Mouse (Mus musculus) forebrain, embryonic 13.5 days (tissue): ENCODE measurements around the gene Etfrf1. TPM values are rescaled to one million over a fixed set of nuclear protein-coding genes. Genes with fewer than 3 reads are reported as not detected.

Experiments
- ATAC-seq: fragments of 200-750 bp; cut with Nextera tagmentation; 2 replicates; pipeline ENCODE4 v1.8.0; 2017
- H3K27ac ChIP-seq: fragments of 300-500 bp; sonication (generic); 2 replicates; pipeline ENCODE4 v1.5.1; 2015; ENCODE audit warnings: inconsistent platforms, mild to moderate bottlenecking, moderate library complexity
- H3K27me3 ChIP-seq: fragments of 300-500 bp; sonication (generic); 2 replicates; pipeline ENCODE4 v1.6.1; 2015; ENCODE audit warnings: mild to moderate bottlenecking, inconsistent platforms
- H3K36me3 ChIP-seq: fragments of 300-500 bp; sonication (generic); 2 replicates; pipeline ENCODE4 v1.6.1; 2015; ENCODE audit warnings: mild to moderate bottlenecking, inconsistent platforms; ENCODE audit not compliant: poor library complexity, severe bottlenecking
- H3K4me1 ChIP-seq: fragments of 300-500 bp; sonication (generic); 2 replicates; pipeline ENCODE4 v1.6.1; 2015; ENCODE audit warnings: inconsistent platforms
- H3K4me2 ChIP-seq: fragments of 300-500 bp; sonication (generic); 2 replicates; pipeline ENCODE4 v1.6.1; 2015; ENCODE audit warnings: inconsistent platforms, mild to moderate bottlenecking, moderate library complexity
- H3K4me3 ChIP-seq: fragments of 300-500 bp; sonication (generic); 2 replicates; pipeline ENCODE4 v1.5.1; 2015; ENCODE audit warnings: mild to moderate bottlenecking, inconsistent platforms
- H3K9ac ChIP-seq: fragments of 300-500 bp; sonication (generic); 2 replicates; pipeline ENCODE4 v1.6.1; 2015; ENCODE audit warnings: mild to moderate bottlenecking, inconsistent platforms
- H3K9me3 ChIP-seq: fragments of 300-500 bp; sonication (generic); replicated peaks from 2 replicates; pipeline ENCODE4 v1.6.1; 2016; ENCODE audit warnings: inconsistent platforms
- WGBS: fragments of 180-500 bp; shearing (Covaris S2); methylation state at CpG from one replicate; pipeline ENCODE4 v1.1.7; 2015; 5-methylcytosine and 5-hydroxymethylcytosine counted together
- polyA plus RNA-seq: library from polyadenylated mRNA; unstranded; fragments of >200 nt; fragmentation: Nextera tagmentation; extraction: Ambion mirVana; gene quantifications from 2 replicates; pipeline ENCODE4 v1.2.1, GENCODE M21; 2015

Etfrf1 gene
- polyA plus RNA-seq, 1 experiment from 2014 or later = 30.6 TPM

- no peaks in the 10 kb centered on the region for H3K9me3 ChIP-seq
- peaks cover 29% of the 10 kb centered on the region for H3K36me3 ChIP-seq
- no peaks in the 10 kb centered on the region for H3K4me1 ChIP-seq
- no peaks in the 10 kb centered on the region for H3K27me3 ChIP-seq
- 92% methylated on average over 6 of the region's 6 CpGs for WGBS
- no peak overlapping the region for H3K4me2 ChIP-seq
- no peak overlapping the region for H3K27ac ChIP-seq
- no peak overlapping the region for H3K9ac ChIP-seq
- no peak overlapping the region for H3K4me3 ChIP-seq
- no peak for ATAC-seq
Measured at GRCm38 (mm10) chr6:145235367-145235766, 24.4 kb downstream of the Etfrf1 start.

DNA sequence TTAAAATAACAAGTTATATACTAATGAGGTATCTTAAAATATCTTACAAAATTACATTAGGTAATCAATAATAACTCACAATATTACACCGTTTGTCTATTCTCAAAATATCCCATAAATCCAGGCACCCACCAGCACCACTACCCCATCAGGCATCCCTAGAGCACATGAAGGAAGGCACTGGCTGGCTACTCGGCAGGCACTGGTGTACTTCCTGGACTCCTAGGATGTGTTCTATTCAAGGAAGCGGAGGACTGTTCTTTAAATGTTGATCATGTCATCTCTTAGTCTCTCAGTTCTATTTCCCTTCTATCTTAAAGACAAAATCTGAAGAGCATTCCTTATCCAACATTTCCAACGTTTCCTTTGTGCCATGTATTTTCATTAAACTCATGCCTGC lies 26.2 kb downstream of the Etfrf1 start:
- Histone ChIP-seq H3K4me2 (no peak overlapping the region), H3K27me3 (no peaks in the 10 kb centered on the region), H3K9me3 (no peaks in the 10 kb centered on the region), H3K9ac (no peak overlapping the region), H3K4me1 (no peaks in the 10 kb centered on the region), H3K36me3 (peaks cover 30% of the 10 kb centered on the region), H3K4me3 (no peak overlapping the region), H3K27ac (no peak overlapping the region)
- ATAC-seq = no peak
- 83% methylated on average over 4 of the region's 4 CpGs for WGBS

DNA sequence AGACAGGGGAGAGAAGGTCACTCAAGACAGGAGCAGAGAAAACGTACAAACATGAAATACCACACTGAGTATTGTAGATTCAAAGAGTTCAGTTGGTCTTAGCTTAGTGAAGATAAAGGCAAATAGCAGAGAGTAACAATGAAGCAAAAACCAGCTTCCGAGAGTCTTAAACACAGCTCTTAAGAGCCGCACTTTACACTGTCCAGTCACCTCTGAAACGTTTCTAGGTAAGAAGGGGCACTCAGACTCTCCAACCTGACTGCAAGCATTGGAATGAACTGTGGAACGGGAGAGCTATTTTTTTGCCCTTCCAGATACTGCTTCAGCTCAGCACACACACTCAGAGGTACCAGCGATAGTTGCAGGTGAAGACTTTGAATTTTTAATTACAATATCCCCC lies 29.4 kb downstream of the Etfrf1 start:
- Histone ChIP-seq H3K36me3 (peaks cover 33% of the 10 kb centered on the region), H3K9me3 (no peaks in the 10 kb centered on the region), H3K4me3 (no peak overlapping the region), H3K4me1 (no peaks in the 10 kb centered on the region), H3K4me2 (no peak overlapping the region), H3K27ac (no peak overlapping the region), H3K9ac (no peak overlapping the region), H3K27me3 (no peaks in the 10 kb centered on the region)
- ATAC-seq = no peak
- WGBS = 92% methylated on average over 6 of the region's 6 CpGs

GRCm38 (mm10) chr6:145242521-145242920 lies 31.6 kb downstream of the Etfrf1 start:
- Histone ChIP-seq H3K27me3 (no peaks in the 10 kb centered on the region), H3K9ac (no peak overlapping the region), H3K36me3 (peaks cover 37% of the 10 kb centered on the region), H3K9me3 (no peaks in the 10 kb centered on the region), H3K4me2 (no peak overlapping the region), H3K27ac (no peak overlapping the region), H3K4me1 (peaks cover 5% of the 10 kb centered on the region), H3K4me3 (no peak overlapping the region)
- no peak for ATAC-seq
- WGBS = 57% methylated on average over 1 of the region's 1 CpGs

DNA sequence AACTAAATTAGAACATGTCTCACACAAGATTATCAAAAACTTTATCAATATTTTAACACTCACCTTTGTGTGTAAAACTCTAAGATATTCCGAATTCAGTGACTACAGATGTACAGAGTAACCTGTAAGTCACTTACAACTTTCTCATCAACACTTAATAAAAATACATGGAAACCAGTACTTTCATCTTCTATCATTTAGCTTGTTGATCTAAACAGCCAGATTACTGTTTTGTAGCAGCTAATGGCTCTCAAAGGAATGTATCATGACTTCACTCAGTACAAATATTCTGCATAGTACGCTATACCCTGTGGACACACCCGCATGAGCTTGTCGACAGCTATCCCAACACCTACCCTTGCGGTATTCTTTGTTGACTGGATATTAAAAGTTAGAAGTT lies 35.9 kb downstream of the Etfrf1 start:
- ATAC-seq = no peak

DNA sequence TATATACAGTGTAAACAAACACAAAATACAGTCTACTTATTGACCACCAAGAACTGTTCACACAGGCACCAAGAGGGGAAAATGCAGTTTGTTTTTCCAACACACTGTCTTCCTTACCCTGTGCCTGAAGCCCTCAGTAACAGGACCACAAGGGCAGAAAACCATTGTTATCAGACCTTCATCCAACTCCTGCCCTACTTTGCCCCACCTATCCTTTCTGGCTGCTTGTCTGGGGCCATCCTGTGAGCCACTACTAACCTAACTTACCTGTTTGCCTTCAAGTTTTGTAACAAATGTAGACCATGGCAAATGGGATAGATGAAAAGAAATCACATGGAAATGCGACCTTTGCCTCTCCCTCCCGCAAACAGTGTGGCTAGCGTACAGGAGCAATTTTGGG lies 37.0 kb downstream of the Etfrf1 start:
- Histone ChIP-seq H3K4me3 (peak overlapping the region; percentile 29), H3K27me3 (0 out of 2 replicates have a peak, but pooled peaks cover 7% of the 10 kb centered on the region), H3K36me3 (peaks cover 15% of the 10 kb centered on the region), H3K9me3 (no peaks in the 10 kb centered on the region), H3K4me1 (peaks cover 29% of the 10 kb centered on the region), H3K27ac (no peak overlapping the region), H3K4me2 (peak overlapping the region; percentile 83), H3K9ac (peak overlapping the region; percentile 55)
- WGBS = 64% methylated on average over 3 of the region's 3 CpGs
- no peak for ATAC-seq

More for the DNA sequence above, 35.9 kb downstream of the Etfrf1 start:
- peaks cover 29% of the 10 kb centered on the region for H3K4me1 ChIP-seq
- H3K27me3 ChIP-seq = no peaks in the 10 kb centered on the region
- H3K4me3 ChIP-seq = no peak overlapping the region
- H3K9me3 ChIP-seq = no peaks in the 10 kb centered on the region
- peaks cover 15% of the 10 kb centered on the region for H3K36me3 ChIP-seq
- WGBS = 95% methylated on average over 5 of the region's 5 CpGs
- H3K4me2 ChIP-seq = no peak overlapping the region
- no peak overlapping the region for H3K9ac ChIP-seq
- H3K27ac ChIP-seq = no peak overlapping the region

GRCm38 (mm10) chr6:145249291-145250184 lies 38.6 kb downstream of the Etfrf1 start:
- Histone ChIP-seq H3K9ac (peak overlapping the region; percentile 95), H3K27ac (peak overlapping the region; percentile 88), H3K4me2 (peak overlapping the region; percentile 83), H3K27me3 (0 out of 2 replicates have a peak, but pooled peaks cover 7% of the 10 kb centered on the region), H3K9me3 (no peaks in the 10 kb centered on the region), H3K4me1 (peaks cover 29% of the 10 kb centered on the region), H3K4me3 (peak overlapping the region; percentile 95), H3K36me3 (peaks cover 11% of the 10 kb centered on the region)
- WGBS = under 1% methylated on average over 55 of the region's 124 CpGs
- ATAC-seq = peak; percentile 74

DNA sequence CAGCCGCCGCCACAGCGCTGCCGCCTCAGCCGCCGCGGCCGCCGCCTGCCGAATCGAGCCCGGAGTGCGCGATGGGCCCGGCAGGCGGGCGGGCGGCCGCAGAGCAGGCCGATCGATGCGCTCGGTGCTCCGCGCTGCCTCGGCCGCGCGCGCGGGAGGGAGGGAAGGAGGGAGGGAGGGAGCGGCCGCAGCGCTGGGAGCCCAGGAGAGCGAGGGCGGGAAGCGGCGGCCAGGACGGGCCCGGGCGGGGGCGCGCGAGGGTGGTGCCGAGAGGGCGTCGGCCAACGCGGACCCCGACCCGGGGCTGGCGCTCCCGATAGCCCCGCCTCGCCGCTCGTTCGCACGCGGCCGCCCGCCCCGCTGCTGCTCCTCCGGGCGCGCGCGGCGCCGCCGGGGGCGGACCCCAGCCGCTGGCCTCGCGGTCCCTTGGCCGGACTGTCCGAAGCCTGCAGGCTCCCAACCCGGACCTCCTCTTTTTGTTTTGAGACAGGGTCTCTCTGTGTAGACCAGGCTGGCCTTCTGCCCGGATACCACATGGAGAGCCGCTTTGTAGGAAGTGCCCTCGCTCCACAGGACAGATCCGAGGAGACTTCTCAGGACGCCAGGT lies 39.4 kb downstream of the Etfrf1 start, which contains the start of gene Kras:
Gene Kras, minus strand, starts transcription at position 55 of the 607 bp plus-strand sequence.
- peak; percentile 91 for ATAC-seq
- WGBS = 0% methylated on average over 50 of the region's 83 CpGs

GRCm38 (mm10) chr6:145250820-145251219 lies 39.9 kb downstream of the Etfrf1 start:
- H3K27ac ChIP-seq = peak overlapping the region; percentile 88
- H3K9ac ChIP-seq = peak overlapping the region; percentile 95
- H3K4me1 ChIP-seq = peaks cover 29% of the 10 kb centered on the region
- H3K27me3 ChIP-seq = 0 out of 2 replicates have a peak, but pooled peaks cover 7% of the 10 kb centered on the region
- peaks cover 7% of the 10 kb centered on the region for H3K36me3 ChIP-seq
- ATAC-seq = no peak
- H3K9me3 ChIP-seq = no peaks in the 10 kb centered on the region
- H3K4me3 ChIP-seq = peak overlapping the region; percentile 95
- WGBS = 8% methylated on average over 16 of the region's 16 CpGs
- peak overlapping the region; percentile 83 for H3K4me2 ChIP-seq

More for the DNA sequence above, 39.4 kb downstream of the Etfrf1 start, which contains the start of gene Kras:
- Histone ChIP-seq H3K4me3 (peak within 1 kb of the TSS; percentile 95), H3K27ac (peak within 1 kb of the TSS; percentile 88), H3K9me3 (no peaks in the 10 kb centered on the region), H3K36me3 (peaks cover 7% of the 10 kb centered on the region), H3K9ac (peak within 1 kb of the TSS; percentile 95), H3K4me1 (peaks cover 29% of the 10 kb centered on the region), H3K27me3 (0 out of 2 replicates have a peak, but pooled peaks cover 7% of the 10 kb centered on the region), H3K4me2 (peak within 1 kb of the TSS; percentile 83)

DNA sequence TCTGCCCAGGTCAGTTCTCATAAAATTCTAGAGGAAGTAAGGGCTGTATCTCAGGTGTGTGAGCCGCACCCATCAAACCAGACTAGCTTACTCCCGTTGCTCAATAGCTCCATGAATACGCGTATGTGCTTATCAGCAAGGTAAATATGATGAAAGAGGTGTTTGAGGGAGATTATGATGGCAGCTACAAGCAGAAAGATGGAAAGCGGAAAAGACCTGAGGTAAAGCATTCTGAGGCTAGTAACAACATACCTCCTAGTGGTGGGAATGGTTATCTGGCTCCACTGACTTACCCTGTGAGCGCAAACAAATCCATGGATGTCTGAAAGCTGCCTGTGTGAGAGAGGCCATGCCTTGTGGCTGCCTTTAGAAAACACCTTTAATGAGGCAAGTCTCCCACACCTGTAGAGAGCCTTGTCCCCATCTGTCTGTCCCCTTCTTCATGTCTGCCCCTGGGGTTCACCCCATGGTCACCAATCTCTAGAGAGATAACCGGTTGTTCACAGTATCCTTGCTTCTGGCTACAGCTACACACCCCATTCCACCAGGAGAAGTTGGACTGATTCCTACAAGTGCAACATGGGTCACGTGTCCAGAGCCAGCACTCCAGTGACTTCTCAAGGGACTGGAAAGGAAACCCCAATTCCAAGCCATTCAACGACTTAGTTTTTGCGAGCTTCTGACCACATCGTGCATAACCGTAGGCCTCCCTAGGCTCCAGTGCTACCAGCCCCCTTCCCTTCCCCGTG lies 45.2 kb downstream of the Etfrf1 start:
- no peak overlapping the region for H3K4me3 ChIP-seq
- H3K4me2 ChIP-seq = no peak overlapping the region
- no peaks in the 10 kb centered on the region for H3K9me3 ChIP-seq
- 85% methylated on average over 13 of the region's 13 CpGs for WGBS
- H3K27me3 ChIP-seq = 0 out of 2 replicates have a peak, but pooled peaks cover 7% of the 10 kb centered on the region
- no peaks in the 10 kb centered on the region for H3K36me3 ChIP-seq
- H3K27ac ChIP-seq = no peak overlapping the region
- H3K9ac ChIP-seq = no peak overlapping the region
- ATAC-seq = no peak
- H3K4me1 ChIP-seq = peaks cover 6% of the 10 kb centered on the region

DNA sequence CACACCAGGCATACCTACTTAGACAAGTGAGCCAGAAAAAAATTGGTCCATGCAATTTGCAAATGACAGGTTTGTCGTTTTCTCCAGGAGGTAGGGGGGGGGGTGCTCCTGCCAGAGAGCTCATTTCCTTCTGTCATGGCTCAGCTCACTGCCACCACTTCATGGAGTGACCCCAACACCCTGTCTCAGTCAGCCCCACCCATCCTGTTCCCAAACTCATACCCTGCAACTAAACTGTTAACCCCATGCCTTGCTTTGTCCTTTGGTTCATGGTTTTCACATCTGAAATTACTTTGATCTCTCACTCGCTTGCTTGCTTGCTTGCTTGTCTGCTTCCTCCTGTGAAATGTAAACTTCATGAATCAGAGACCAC lies 45.8 kb downstream of the Etfrf1 start:
- H3K4me3 ChIP-seq = no peak overlapping the region
- no peak overlapping the region for H3K9ac ChIP-seq
- ATAC-seq = no peak
- 0 out of 2 replicates have a peak, but pooled peaks cover 7% of the 10 kb centered on the region for H3K27me3 ChIP-seq
- 52% methylated on average over 2 of the region's 2 CpGs for WGBS
- no peak overlapping the region for H3K27ac ChIP-seq
- H3K4me2 ChIP-seq = no peak overlapping the region
- 0 out of 2 replicates have a peak, but pooled peaks cover 3% of the 10 kb centered on the region for H3K4me1 ChIP-seq
- H3K36me3 ChIP-seq = no peaks in the 10 kb centered on the region
- H3K9me3 ChIP-seq = no peaks in the 10 kb centered on the region
